Mouse (Mus musculus) neural tube, embryonic 11.5 days (tissue): Measurements from ENCODE around the gene Raet1d. TPM values are rescaled to one million over a fixed set of nuclear protein-coding genes. Genes with fewer than 3 reads are reported as not detected.
"Not testable (repeated sequence)": the region's sequence is repeated elsewhere in the genome, so short reads cannot be mapped to it uniquely, and the experiment has no call there.

Experiments used
- ATAC-seq: fragments of 200-750 bp; cut with Nextera tagmentation; 2 replicates; pipeline ENCODE4 v1.8.0; 2017; ENCODE audit warnings: moderate number of reproducible peaks, mild to moderate bottlenecking, moderate TSS enrichment, moderate library complexity; ENCODE audit not compliant: insufficient read depth, low FRiP score, low TSS enrichment
- DNase-seq: peaks from one replicate; pipeline ENCODE4 v3.0.0-alpha.2; 2015; ENCODE audit warnings: low spot score
- H3K27ac ChIP-seq: fragments of 300-500 bp; sonication (generic); 2 replicates; pipeline ENCODE4 v1.5.1; 2014; ENCODE audit warnings: low read depth, mild to moderate bottlenecking, low read length
- H3K27me3 ChIP-seq: fragments of 300-500 bp; sonication (generic); 2 replicates; pipeline ENCODE4 v1.6.1; 2014; ENCODE audit warnings: mild to moderate bottlenecking, low read length, mixed read lengths; ENCODE audit not compliant: control insufficient read depth, insufficient read depth
- H3K36me3 ChIP-seq: fragments of 300-500 bp; sonication (generic); 2 replicates; pipeline ENCODE4 v1.6.1; 2014; ENCODE audit warnings: mild to moderate bottlenecking, low read length, moderate library complexity, mixed read lengths; ENCODE audit not compliant: control insufficient read depth, insufficient read depth
- H3K4me1 ChIP-seq: fragments of 300-500 bp; sonication (generic); 2 replicates; pipeline ENCODE4 v1.6.1; 2014; ENCODE audit warnings: low read length, mixed read lengths; ENCODE audit not compliant: control insufficient read depth, insufficient read depth
- H3K4me2 ChIP-seq: fragments of 300-500 bp; sonication (generic); 2 replicates; pipeline ENCODE4 v1.6.1; 2014; ENCODE audit warnings: low read depth, mild to moderate bottlenecking, moderate library complexity
- H3K4me3 ChIP-seq: fragments of 300-500 bp; sonication (generic); 2 replicates; pipeline ENCODE4 v1.5.1; 2014; ENCODE audit warnings: low read depth, low read length
- H3K9ac ChIP-seq: fragments of 300-500 bp; sonication (generic); 2 replicates; pipeline ENCODE4 v1.6.1; 2014; ENCODE audit warnings: mild to moderate bottlenecking, low read length
- H3K9me3 ChIP-seq: fragments of 300-500 bp; sonication (generic); 2 replicates; pipeline ENCODE4 v1.6.1; 2016; ENCODE audit warnings: low read length; ENCODE audit not compliant: control insufficient read depth
- WGBS: fragments of 180-500 bp; shearing (Covaris S2); extraction: QIAGEN DNeasy Blood & Tissue Kit; methylation state at CpG from one replicate; pipeline ENCODE4 v1.1.7; 2014; 5-methylcytosine and 5-hydroxymethylcytosine counted together
- polyA plus RNA-seq: library from polyadenylated mRNA; unstranded; fragments of >200 nt; fragmentation: Nextera tagmentation; extraction: Ambion mirVana; gene quantifications from 2 replicates; pipeline ENCODE4 v1.2.1, GENCODE M21; 2014

The Raet1d gene
- polyA plus RNA-seq, 1 experiment from 2014 or later: 13.6 TPM

DNA sequence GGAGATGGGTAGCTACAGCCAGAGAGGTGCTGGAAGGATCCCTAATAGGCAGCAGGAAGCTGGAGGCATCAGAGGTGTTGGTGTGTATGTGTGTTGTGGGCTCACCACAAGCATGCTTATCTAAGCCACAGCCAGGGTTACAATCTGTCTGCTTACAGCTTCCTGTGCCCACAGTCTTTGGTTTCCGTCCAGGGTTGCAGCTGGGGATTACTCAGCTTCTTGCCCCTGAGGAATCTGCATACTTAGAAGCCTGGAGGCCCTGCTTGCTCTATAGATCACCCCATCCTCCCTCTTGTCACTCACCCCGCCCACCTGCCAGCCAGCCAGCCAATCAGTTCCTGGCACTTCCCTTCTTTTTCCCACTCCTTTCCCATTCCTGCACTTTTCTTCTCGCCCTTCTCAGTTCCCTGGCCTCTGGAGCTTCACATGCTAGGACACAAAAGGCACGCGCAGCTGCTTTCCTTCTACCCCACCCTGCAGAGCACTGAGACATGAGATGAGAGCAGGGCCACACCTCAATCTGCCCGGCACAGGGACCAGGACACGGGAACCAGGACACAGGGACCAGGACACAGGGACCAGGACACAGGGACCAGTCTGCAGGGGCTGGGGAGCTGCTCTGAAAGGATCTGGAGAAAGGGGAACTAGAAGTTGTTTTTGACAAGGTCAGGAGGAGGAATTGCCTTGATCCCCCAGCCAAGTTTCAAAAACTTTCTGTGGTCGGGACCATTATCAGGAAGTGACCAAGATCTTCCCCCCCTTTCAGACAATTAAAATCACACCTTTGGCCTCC is 53.5 kb downstream of the Raet1d start:
- not testable (repeated sequence) for H3K27ac ChIP-seq, H3K4me3 ChIP-seq, H3K4me1 ChIP-seq, H3K4me2 ChIP-seq, H3K9ac ChIP-seq, H3K9me3 ChIP-seq, H3K27me3 ChIP-seq, H3K36me3 ChIP-seq
- 8% methylated on average over 1 of the region's 8 CpGs for WGBS
- DNase-seq (peak; percentile 16), ATAC-seq (peak; percentile 63)

Other genes starting within 250 kb of the Raet1d start
- gene E030030I06Rik, start 211.3 kb upstream of the Raet1d start, polyA plus RNA-seq: 10.1 and 16.1 TPM in 2 replicates
- 10.4 and 10.9 TPM in 2 replicates for gene Raet1e, start 202.0 kb upstream of the Raet1d start, polyA plus RNA-seq
- 0.32 and 0.57 TPM in 2 replicates for gene H60b, start 202.0 kb upstream of the Raet1d start, polyA plus RNA-seq